Mouse (Mus musculus): ENCODE results near the gene Pcyt1a. TPM values are rescaled to one million over a fixed set of nuclear protein-coding genes. Genes with fewer than 3 reads are reported as not detected.

Gene Pcyt1a
- total RNA-seq, 2 experiments from 2014 or later = 58.1 to 74.4 TPM

Other genes with a start within 250 kb of the Pcyt1a start
- 16.3 and 16.5 TPM in 2 replicates for gene Fbxo45, start 183.8 kb upstream of the Pcyt1a start, total RNA-seq (2015)
- gene Fbxo45, start 183.8 kb upstream of the Pcyt1a start, total RNA-seq (2017) = 19.7 and 22.8 TPM in 2 replicates
- gene Wdr53, start 183.7 kb upstream of the Pcyt1a start, total RNA-seq (2015) = 9.5 and 9.9 TPM in 2 replicates
- gene Wdr53, start 183.7 kb upstream of the Pcyt1a start, total RNA-seq (2017) = 19.6 and 21.6 TPM in 2 replicates
- gene Smco1, start 159.5 kb upstream of the Pcyt1a start, total RNA-seq (2015) = not detected in 2 replicates
- not detected in 2 replicates for gene Smco1, start 159.5 kb upstream of the Pcyt1a start, total RNA-seq (2017)
- gene Rnf168, start 153.5 kb upstream of the Pcyt1a start, total RNA-seq (2015) = 17.1 and 18.2 TPM in 2 replicates
- 58.3 and 65.7 TPM in 2 replicates for gene Rnf168, start 153.5 kb upstream of the Pcyt1a start, total RNA-seq (2017)
- gene Ubxn7, start 98.7 kb upstream of the Pcyt1a start, total RNA-seq (2015) = 24.5 and 35.5 TPM in 2 replicates
- 23.3 and 30.8 TPM in 2 replicates for gene Ubxn7, start 98.7 kb upstream of the Pcyt1a start, total RNA-seq (2017)
- gene Tm4sf19, start 30.4 kb upstream of the Pcyt1a start, total RNA-seq (2015) = not detected in 2 replicates
- not detected in 2 replicates for gene Tm4sf19, start 30.4 kb upstream of the Pcyt1a start, total RNA-seq (2017)
- gene Tctex1d2, start 11.2 kb upstream of the Pcyt1a start, total RNA-seq (2015) = 41.0 and 43.7 TPM in 2 replicates
- gene Tctex1d2, start 11.2 kb upstream of the Pcyt1a start, total RNA-seq (2017) = 37.6 and 41.4 TPM in 2 replicates
- not detected in 2 replicates for gene Slc51a, start 57.0 kb downstream of the Pcyt1a start, total RNA-seq (2015)
- 0.04 and 0.17 TPM in 2 replicates for gene Slc51a, start 57.0 kb downstream of the Pcyt1a start, total RNA-seq (2017)
- not detected in 2 replicates for gene Zdhhc19, start 65.3 kb downstream of the Pcyt1a start, total RNA-seq (2015)
- not detected in 2 replicates for gene Zdhhc19, start 65.3 kb downstream of the Pcyt1a start, total RNA-seq (2017)
- gene Tfrc, start 178.0 kb downstream of the Pcyt1a start, total RNA-seq (2015) = 111 and 138 TPM in 2 replicates
- 110 and 143 TPM in 2 replicates for gene Tfrc, start 178.0 kb downstream of the Pcyt1a start, total RNA-seq (2017)
- 5.9 and 6.9 TPM in 2 replicates for gene Tnk2, start 213.0 kb downstream of the Pcyt1a start, total RNA-seq (2015)
- gene Tnk2, start 213.0 kb downstream of the Pcyt1a start, total RNA-seq (2017) = 8.0 and 15.5 TPM in 2 replicates